8 mouse cellular contexts compared by ENCODE assay signal in the genomic region with DNA sequence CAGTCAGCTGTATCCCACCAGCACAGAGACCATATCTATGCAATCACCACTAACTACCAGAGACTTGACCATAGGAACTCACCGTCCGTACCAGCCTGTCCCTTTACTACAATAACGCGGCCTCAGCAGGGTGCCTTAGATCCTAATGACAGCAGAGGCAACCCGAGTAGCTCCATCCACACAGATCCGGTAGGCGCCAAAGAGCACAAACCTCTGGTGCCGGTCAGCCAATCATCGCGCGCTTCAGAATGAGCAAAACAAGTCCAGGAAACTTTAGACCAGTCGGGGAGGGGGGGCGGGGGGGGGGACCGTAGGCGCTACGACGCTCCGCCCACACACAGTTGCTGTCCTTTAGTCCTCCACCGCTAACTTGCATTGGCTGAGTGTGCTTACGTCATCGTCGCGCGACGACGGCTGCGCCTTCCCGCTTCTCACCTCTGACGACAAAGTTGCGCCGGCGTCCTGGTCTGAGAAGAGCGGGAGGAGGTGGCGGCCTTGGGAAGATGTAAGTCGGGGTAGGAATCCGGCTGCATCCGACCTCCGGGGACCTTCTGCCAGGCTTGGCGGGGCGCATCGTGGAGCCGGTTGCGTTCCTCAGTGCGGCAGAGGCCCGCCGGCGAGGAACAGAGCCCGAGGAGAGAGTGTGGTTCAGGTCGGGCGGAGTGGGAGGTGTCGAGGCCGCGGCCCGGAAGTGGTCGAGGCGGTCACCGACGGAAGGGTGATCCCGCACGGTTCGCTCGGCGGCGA. TPM values are rescaled to one million over a fixed set of nuclear protein-coding genes. Genes with fewer than 3 reads are reported as not detected.
DNase-seq lines count a peak whose midpoint lies in the region; ATAC-seq and TF ChIP-seq lines count a peak whose summit lies in the region.

TSS of gene Rnps1 (plus strand) at position 336 of the 747 bp plus-strand sequence.

- H3K9ac ChIP-seq in heart, embryonic 12.5 days = peak within 1 kb of the TSS; percentile 94
- H3K9ac ChIP-seq in kidney, postnatal 0 days (ENCODE audit: low read depth, low read length) = peak within 1 kb of the TSS; percentile 91
- H3K9ac ChIP-seq in liver, embryonic 11.5 days (ENCODE audit: low read depth, low read length) = peak within 1 kb of the TSS; percentile 89
- peak within 1 kb of the TSS; percentile 95 for H3K9ac ChIP-seq in stomach, embryonic 14.5 days (replicated peaks; ENCODE audit: low read depth, low read length)

- H3K4me1 ChIP-seq in heart, embryonic 12.5 days (replicated peaks) = peaks cover 39% of the 10 kb centered on the region
- peaks cover 14% of the 10 kb centered on the region; the same call in 1 of the 2 replicates for H3K4me1 ChIP-seq in kidney, postnatal 0 days (replicated peaks; ENCODE audit: insufficient read depth, low read length)
- H3K4me1 ChIP-seq in liver, embryonic 11.5 days (replicated peaks; ENCODE audit: control insufficient read depth, insufficient read depth, low read length) = peaks cover 19% of the 10 kb centered on the region
- peaks cover 17% of the 10 kb centered on the region for H3K4me1 ChIP-seq in stomach, embryonic 14.5 days (ENCODE audit: control insufficient read depth, insufficient read depth, low read length)

- no peaks in the 10 kb centered on the region for H3K9me3 ChIP-seq in heart, embryonic 12.5 days (replicated peaks)
- H3K9me3 ChIP-seq in kidney, postnatal 0 days (replicated peaks; ENCODE audit: low read length) = no peaks in the 10 kb centered on the region
- H3K9me3 ChIP-seq in liver, embryonic 11.5 days (ENCODE audit: control insufficient read depth, low read length) = no peaks in the 10 kb centered on the region
- H3K9me3 ChIP-seq in stomach, embryonic 14.5 days (ENCODE audit: control insufficient read depth, low read depth, low read length) = no peaks in the 10 kb centered on the region

- no peak for TF ChIP-seq CTCF in kidney, postnatal 0 days (IDR thresholded peaks at IDR 0.05; ENCODE audit: low read depth)

- peak within 1 kb of the TSS; percentile 99 for H3K4me2 ChIP-seq in heart, embryonic 12.5 days
- H3K4me2 ChIP-seq in kidney, postnatal 0 days (ENCODE audit: low read length) = peak within 1 kb of the TSS; percentile 80
- peak within 1 kb of the TSS; percentile 84 for H3K4me2 ChIP-seq in liver, embryonic 11.5 days
- H3K4me2 ChIP-seq in stomach, embryonic 14.5 days (replicated peaks; ENCODE audit: low read depth, low read length) = peak within 1 kb of the TSS; percentile 97

- H3K27ac ChIP-seq in heart, embryonic 12.5 days (ENCODE audit: poor library complexity, severe bottlenecking) = peak within 1 kb of the TSS; percentile 96
- H3K27ac ChIP-seq in kidney, postnatal 0 days = peak within 1 kb of the TSS; percentile 88
- H3K27ac ChIP-seq in liver, embryonic 11.5 days (ENCODE audit: low read depth, low read length) = peak within 1 kb of the TSS; percentile 84
- peak within 1 kb of the TSS; percentile 92 for H3K27ac ChIP-seq in stomach, embryonic 14.5 days (ENCODE audit: low read length)

- DNase-seq in CD4-positive helper T cell, adult 2 months (ENCODE audit: low read depth, low spot score) = peak; percentile 99
- DNase-seq in brain, embryonic 18.5 days (ENCODE audit: low read depth, low spot score) = peak; percentile 97
- DNase-seq in kidney, postnatal 0 days (ENCODE audit: low spot score) = peak; percentile 100
- DNase-seq in liver, embryonic 11.5 days (ENCODE audit: low spot score) = peak; percentile 99
- peak; percentile 98 for DNase-seq in naive thymus-derived CD4-positive, alpha-beta T cell, adult 2 months (ENCODE audit: low read depth)

- peak within 1 kb of the TSS; percentile 98 for H3K4me3 ChIP-seq in heart, embryonic 12.5 days
- peak within 1 kb of the TSS; percentile 87 for H3K4me3 ChIP-seq in kidney, postnatal 0 days (replicated peaks; ENCODE audit: low read depth, low read length)
- H3K4me3 ChIP-seq in liver, embryonic 11.5 days (ENCODE audit: low read depth, low read length) = peak within 1 kb of the TSS; percentile 72
- H3K4me3 ChIP-seq in stomach, embryonic 14.5 days (ENCODE audit: low read depth, low read length) = peak within 1 kb of the TSS; percentile 97

- ATAC-seq in erythroid progenitor cell, adult 5-6 weeks (replicated peaks; ENCODE audit: low FRiP score, poor library complexity, severe bottlenecking) = peak; percentile 82
- peak; percentile 94 for ATAC-seq in heart, embryonic 12.5 days (ENCODE audit: insufficient number of reproducible peaks, low FRiP score)
- peak; percentile 95 for ATAC-seq in kidney, postnatal 0 days (replicated peaks; ENCODE audit: low FRiP score, low read depth)
- peak; percentile 93 for ATAC-seq in liver, embryonic 11.5 days (replicated peaks; ENCODE audit: low FRiP score)
- peak; percentile 95 for ATAC-seq in stomach, embryonic 14.5 days (ENCODE audit: insufficient number of reproducible peaks, insufficient read depth, low FRiP score, low read depth)

- peaks cover 52% of the 10 kb centered on the region for H3K36me3 ChIP-seq in heart, embryonic 12.5 days
- peaks cover 20% of the 10 kb centered on the region for H3K36me3 ChIP-seq in kidney, postnatal 0 days (ENCODE audit: insufficient read depth, low read length)
- peaks cover 27% of the 10 kb centered on the region for H3K36me3 ChIP-seq in liver, embryonic 11.5 days (ENCODE audit: control insufficient read depth, insufficient read depth, low read length)
- peaks cover 37% of the 10 kb centered on the region for H3K36me3 ChIP-seq in stomach, embryonic 14.5 days (ENCODE audit: control insufficient read depth, insufficient read depth, low read length)

- H3K27me3 ChIP-seq in heart, embryonic 12.5 days (replicated peaks) = no peaks in the 10 kb centered on the region
- no peaks in the 10 kb centered on the region for H3K27me3 ChIP-seq in kidney, postnatal 0 days (ENCODE audit: insufficient read depth, low read length)
- H3K27me3 ChIP-seq in liver, embryonic 11.5 days (replicated peaks; ENCODE audit: control insufficient read depth, insufficient read depth, low read length) = no peaks in the 10 kb centered on the region
- no peaks in the 10 kb centered on the region for H3K27me3 ChIP-seq in stomach, embryonic 14.5 days (ENCODE audit: control insufficient read depth, insufficient read depth, low read length)

- under 1% methylated on average over 64 of the region's 64 CpGs for WGBS in heart, embryonic 12.5 days
- under 1% methylated on average over 64 of the region's 64 CpGs for WGBS in kidney, postnatal 0 days
- under 1% methylated on average over 64 of the region's 64 CpGs for WGBS in liver, embryonic 11.5 days
- under 1% methylated on average over 58 of the region's 64 CpGs for WGBS in stomach, embryonic 14.5 days

RNA-seq across cellular contexts. Expression of gene Rnps1, which starts in this region (rescaled TPM):
- total RNA-seq in erythroid progenitor cell, adult 5-6 weeks (2015; ENCODE audit: low replicate concordance) = 78.6 and 100 TPM in 2 replicates
- total RNA-seq in erythroid progenitor cell, adult 5-6 weeks (2017; ENCODE audit: low replicate concordance) = 62.5 and 72.1 TPM in 2 replicates
- polyA plus RNA-seq in heart, embryonic 12.5 days (2016; fragmentation: Nextera tagmentation; extraction: Ambion mirVana) = 246 and 247 TPM in 2 replicates
- 191 and 203 TPM in 2 replicates for polyA plus RNA-seq in kidney, postnatal 0 days (2015; fragmentation: Nextera tagmentation; extraction: Ambion mirVana)
- polyA plus RNA-seq in liver, embryonic 11.5 days (2014; fragmentation: Nextera tagmentation; extraction: Ambion mirVana) = 336 and 347 TPM in 2 replicates
- polyA plus RNA-seq in stomach, embryonic 14.5 days (2014; fragmentation: Nextera tagmentation; extraction: Ambion mirVana) = 254 and 265 TPM in 2 replicates

Comparison
In these comparisons a context has a peak if more than half of its experiments do, and no peak if none do; other contexts are left out.
1. Peak in every context shown above with its lines: DNase-seq, ATAC-seq, H3K4me3 ChIP-seq and H3K27ac ChIP-seq.